Mouse (Mus musculus): ENCODE results near the gene Mindy4b-ps.

The Mindy4b-ps gene

GRCm38 (mm10) chr3:58784219-58785092, 37.7 kb downstream of the Mindy4b-ps start:
- DNase-seq (ENCODE audit: low spot score in 2 of 2) = peak in 1 of 2 experiments; percentile 23

DNA sequence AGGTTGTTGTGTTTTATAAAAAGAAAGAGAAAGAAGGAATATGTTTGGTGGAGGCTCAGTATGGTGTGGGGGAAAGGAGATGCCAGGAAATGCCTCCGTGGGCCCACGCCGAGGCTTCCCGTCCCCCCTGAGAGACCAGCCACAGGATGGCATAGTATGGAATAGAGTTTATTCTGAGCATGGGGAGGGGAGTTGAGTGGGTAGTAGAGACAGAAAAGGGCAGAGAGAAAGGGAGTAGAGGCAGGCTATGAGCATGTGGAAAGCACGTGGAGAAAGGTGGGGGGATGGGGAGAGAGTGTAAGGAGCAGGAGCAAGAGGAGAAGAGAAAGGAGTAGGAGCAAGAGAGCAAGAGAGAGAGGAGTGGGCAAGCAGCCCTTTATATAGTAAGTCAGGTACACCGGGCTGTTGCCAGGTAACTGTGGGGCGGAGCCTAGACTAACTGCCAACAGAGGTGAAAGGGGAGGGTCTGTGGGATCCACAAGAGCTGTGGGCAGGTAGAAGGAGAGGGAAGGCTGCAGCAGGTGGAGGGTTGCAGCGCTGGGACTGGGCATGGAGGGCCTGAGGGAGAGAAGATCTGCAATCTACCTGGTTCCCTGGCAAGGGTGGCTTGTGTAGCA, 38.4 kb downstream of the Mindy4b-ps start:
- DNase-seq (ENCODE audit: low spot score in 2 of 2) = no peak

GRCm38 (mm10) chr3:58756429-58756828, 65.7 kb downstream of the Mindy4b-ps start:
- no peak for DNase-seq (ENCODE audit: low spot score in 2 of 2)

DNA sequence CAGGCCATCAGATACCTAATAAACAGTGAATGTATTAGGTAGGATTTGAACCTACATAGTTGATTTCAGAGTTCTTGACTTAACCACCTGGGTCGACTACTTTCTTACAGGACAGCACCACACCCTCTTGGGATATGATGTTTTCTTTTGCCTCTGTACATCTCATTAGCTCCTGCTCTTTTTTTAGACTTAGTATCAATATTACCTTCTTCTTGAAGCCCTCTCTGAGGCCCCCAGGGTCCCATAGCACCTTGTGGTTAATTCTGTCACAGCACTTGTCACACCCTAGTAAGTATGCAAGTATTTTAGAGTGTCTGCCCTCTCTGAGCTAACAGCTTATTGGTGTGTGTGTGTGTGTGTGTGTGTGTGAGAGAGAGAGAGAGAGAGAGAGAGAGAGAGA, 66.3 kb downstream of the Mindy4b-ps start:
- DNase-seq (ENCODE audit: low spot score in 2 of 2) = no peak

DNA sequence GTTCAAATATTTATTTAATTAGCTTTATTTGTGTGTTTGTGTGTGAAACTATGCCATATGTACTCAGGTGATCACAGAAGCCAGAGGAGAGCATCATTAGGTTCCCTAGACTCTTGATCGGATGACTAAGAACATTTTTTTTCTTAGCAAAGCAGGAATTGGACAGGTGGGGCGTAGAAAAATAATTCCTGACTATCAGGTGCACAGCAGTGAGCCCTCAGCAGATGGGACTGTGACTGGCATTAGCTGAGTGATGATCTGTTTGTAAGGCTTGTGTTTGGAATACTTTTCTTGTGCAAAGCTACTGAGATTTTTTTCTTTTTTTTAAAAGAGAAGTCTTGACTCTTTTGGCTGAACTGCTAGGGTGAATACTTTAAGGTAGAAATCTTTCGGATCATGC, 67.8 kb downstream of the Mindy4b-ps start:
- DNase-seq (ENCODE audit: low spot score in 2 of 2) = no peak

DNA sequence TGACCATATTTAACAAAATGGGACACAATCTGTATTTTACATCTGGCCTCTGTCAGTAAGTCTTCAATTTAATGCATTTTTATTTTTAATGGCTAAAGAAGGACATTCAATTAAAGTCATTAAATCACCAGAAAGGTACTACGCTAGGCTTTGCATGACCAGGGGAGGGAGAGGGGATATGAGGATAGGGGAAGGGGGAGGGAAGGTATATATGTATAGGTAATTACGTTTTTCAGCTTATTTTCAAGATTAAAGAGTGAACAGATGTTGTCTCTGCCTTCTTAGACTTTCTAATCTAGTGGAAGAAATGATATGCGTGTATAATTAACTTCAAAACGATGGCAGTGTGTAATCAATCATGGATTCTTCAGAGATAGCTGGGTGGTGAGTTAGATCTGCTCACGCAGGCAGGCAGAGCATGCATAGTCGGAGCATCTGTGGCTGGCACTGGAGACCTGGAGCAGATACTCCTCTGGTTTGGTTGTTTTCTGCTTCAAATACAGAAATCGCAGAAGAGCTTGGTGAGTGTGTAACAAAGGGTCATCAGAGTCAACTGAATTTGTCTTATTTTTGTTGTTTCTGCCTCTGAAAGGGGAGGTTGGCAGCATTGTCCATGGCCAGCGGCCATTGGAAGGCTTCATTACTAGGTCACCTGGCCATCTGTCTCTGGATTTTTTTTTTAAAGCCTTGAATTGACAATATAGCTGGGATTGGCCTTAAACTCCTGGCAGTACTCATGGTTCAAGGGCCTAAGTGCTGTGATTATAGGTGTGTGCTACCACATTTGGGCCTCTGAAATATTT, 70.1 kb downstream of the Mindy4b-ps start:
- DNase-seq (ENCODE audit: low spot score in 2 of 2) = no peak

DNA sequence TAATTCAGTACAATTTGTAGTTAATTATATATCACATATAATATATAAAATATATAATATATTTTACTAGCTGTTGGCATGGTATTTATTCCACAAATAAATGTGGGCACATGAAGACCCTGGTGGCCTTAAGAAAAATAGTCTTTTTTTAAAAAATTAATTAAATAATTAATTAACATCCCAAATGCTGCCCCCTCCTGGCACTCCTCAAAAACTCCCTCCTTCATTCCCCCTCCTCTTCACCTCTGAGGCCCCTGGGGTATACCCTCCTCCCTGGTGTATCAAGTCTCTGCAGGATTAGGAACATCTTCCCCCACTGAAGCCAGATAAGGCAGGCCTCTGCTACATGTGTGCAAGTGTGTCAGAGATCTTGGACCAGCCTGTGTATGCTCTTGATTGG, 73.4 kb downstream of the Mindy4b-ps start:
- DNase-seq (ENCODE audit: low spot score in 2 of 2) = no peak

- DNase-seq (ENCODE audit: low spot score in 2 of 2) = no peak
These were observed 74.2 kb downstream of the Mindy4b-ps start for GRCm38 (mm10) chr3:58747924-58748323.

- DNase-seq (ENCODE audit: low spot score in 2 of 2) = no peak
These were observed 82.6 kb downstream of the Mindy4b-ps start for GRCm38 (mm10) chr3:58739536-58739935.
